Mouse (Mus musculus) cortical plate, adult 2 months (tissue): ENCODE results near the gene Rreb1. TPM values are rescaled to one million over a fixed set of nuclear protein-coding genes. Genes with fewer than 3 reads are reported as not detected.
A peak's percentile ranks its signal among the peaks of the same experiment; 100 is the strongest.

Source experiments
- H3K27ac ChIP-seq: fragments of 200-500 bp; 2 replicates; pipeline ENCODE4 v1.5.1; 2012; ENCODE audit warnings: low read length, control low read depth, inconsistent platforms; ENCODE audit not compliant: insufficient read depth
- H3K4me1 ChIP-seq: fragments of 200-500 bp; 2 replicates; pipeline ENCODE4 v1.6.1; 2011; ENCODE audit warnings: low read length; ENCODE audit not compliant: control insufficient read depth, insufficient read depth
- H3K4me3 ChIP-seq: fragments of 200-500 bp; 2 replicates; pipeline ENCODE4 v1.5.1; 2011; ENCODE audit warnings: mild to moderate bottlenecking, low read length, control low read depth; ENCODE audit not compliant: insufficient read depth
- CTCF ChIP-seq: fragments of 200-500 bp; IDR thresholded peaks from 2 replicates; pipeline ENCODE4 v1.5.1; 2011; ENCODE audit warnings: mild to moderate bottlenecking, control low read depth, low read length; ENCODE audit not compliant: insufficient read depth; ENCODE audit errors: extremely low read depth
- POLR2A ChIP-seq: fragments of 200-500 bp; IDR thresholded peaks from 2 replicates; pipeline ENCODE4 v1.6.1; 2011; ENCODE audit warnings: mild to moderate bottlenecking, low read length, control low read depth; ENCODE audit not compliant: insufficient read depth; ENCODE audit errors: extremely low read depth
- polyA plus RNA-seq: library from polyadenylated mRNA; depleted of rRNA; stranded (reverse); fragments of >200 nt; gene quantifications from 2 replicates; pipeline ENCODE4 v1.2.3, GENCODE M21; 2012

Rreb1 gene
- polyA plus RNA-seq, 1 experiment, result 32.0 TPM

GRCm38 (mm10) chr13:37963354-37964007 lies 185.3 kb downstream of the Rreb1 start:
- Histone ChIP-seq H3K4me3 (no peak overlapping the region), H3K4me1 (peaks cover 2% of the 10 kb centered on the region; the same call in 1 of the 2 replicates), H3K27ac (no peak overlapping the region)
- no peak for TF ChIP-seq POLR2A
- peak; percentile 68 for TF ChIP-seq CTCF

GRCm38 (mm10) chr13:37964128-37965087 lies 186.2 kb downstream of the Rreb1 start:
- TF ChIP-seq POLR2A, result no peak
- no peak for TF ChIP-seq CTCF
- no peak overlapping the region for H3K4me3 ChIP-seq

DNA sequence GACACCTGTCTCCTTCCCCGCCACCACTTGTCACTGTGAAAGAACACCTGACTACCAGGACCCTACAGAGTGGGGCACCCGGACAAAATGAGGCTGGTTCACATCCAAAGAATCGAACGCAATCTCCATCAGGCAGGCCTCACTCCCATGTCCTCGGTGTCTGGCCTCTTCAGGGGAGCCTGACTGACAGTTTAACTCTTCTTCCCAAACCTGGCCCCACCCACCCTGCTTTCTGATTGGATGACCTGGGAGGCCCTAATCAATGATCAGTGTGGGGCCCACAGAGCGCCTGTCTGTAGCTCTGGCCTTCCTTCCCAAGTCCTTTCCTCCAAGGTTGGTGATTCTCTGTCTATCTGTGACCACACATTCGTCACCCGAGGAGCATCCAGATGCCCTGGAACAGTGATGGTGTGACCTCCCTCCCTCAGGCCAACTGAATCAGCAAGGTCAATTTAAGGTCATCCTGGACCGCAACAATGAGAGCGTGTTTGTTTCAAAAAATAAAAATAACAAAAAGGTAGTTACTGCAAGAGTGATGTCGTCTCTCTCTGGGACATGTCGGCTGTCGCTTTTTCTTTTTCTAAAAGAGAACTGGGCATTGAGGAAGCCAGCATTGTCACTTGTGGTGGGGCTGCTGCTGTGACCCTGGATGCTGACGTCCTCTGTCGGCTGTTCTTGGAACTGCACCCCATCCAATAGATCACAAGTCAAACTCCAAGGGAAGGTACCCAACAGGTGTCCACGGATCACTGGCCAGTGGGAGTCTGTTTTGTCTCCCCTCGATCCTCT lies 187.1 kb downstream of the Rreb1 start:
- H3K27ac ChIP-seq, result no peak overlapping the region
- TF ChIP-seq POLR2A (no peak), CTCF (peak; percentile 16; the same call in 1 of the 2 replicates)

More at GRCm38 (mm10) chr13:37964128-37965087, 186.2 kb downstream of the Rreb1 start:
- Histone ChIP-seq H3K27ac (no peak overlapping the region), H3K4me1 (peaks cover 2% of the 10 kb centered on the region; the same call in 1 of the 2 replicates)

DNA sequence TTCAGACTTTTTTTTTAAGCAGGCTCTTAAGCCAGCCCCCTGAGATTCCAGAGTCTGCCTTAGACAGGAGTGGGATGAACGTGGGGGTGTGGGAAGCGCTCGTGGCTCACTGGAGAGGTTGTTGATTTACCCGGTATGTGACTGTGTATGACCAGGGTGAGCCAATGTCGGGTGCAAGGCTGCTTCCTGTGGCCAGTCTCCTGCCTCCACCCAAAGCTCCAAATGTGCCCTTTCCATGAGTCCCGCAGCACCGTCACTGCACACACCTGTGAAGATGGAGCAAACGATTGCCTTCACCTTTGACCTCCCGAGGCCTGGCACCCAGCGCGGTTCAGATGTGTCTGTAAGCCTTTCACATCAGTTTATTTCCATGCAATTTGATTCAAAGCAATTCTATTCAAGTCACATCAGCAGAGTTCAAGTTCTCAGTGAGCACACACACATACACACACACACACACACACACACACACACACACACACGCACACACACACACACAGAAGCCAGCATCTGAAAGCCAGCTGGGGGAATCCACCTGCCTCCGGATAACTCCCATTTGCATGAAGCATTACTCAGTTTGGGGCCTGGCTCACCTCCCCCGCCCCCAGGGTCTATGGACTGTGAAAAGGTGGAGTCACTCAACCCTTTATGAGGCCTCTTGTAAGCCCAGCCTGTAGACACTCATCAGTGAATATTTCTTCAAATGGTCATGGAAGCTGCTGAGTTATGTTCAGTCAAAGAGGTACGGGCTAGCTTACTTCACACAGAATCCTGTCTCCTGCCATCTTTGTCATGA lies 188.3 kb downstream of the Rreb1 start:
- H3K4me3 ChIP-seq, result no peak overlapping the region
- no peak for TF ChIP-seq POLR2A
- TF ChIP-seq CTCF, result no peak
- H3K4me1 ChIP-seq, result peaks cover 2% of the 10 kb centered on the region; the same call in 1 of the 2 replicates
- no peak overlapping the region for H3K27ac ChIP-seq

More for the DNA sequence above, 187.1 kb downstream of the Rreb1 start:
- H3K4me1 ChIP-seq, result peaks cover 2% of the 10 kb centered on the region; the same call in 1 of the 2 replicates
- no peak overlapping the region for H3K4me3 ChIP-seq

DNA sequence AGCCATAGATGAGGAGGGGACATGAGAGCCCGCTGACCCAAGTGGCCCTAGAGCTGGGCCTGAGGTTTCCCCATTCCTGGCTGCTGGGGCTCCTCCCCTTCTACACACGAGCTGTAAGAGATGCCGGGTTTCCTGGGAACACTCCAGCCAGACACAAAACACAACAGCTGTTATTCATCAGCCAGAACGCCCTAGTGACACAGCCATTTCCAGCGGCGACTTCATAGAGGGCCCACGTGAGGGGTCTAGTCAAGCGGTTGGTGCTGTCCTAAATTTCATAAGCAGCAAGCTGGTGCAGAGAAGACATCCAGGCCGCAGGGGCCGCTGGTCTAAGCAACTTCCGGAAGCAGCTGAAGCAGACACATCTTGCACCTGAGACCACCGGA lies 188.8 kb downstream of the Rreb1 start:
- Histone ChIP-seq H3K4me3 (no peak overlapping the region), H3K27ac (no peak overlapping the region), H3K4me1 (peaks cover 2% of the 10 kb centered on the region; the same call in 1 of the 2 replicates)
- no peak for TF ChIP-seq CTCF
- no peak for TF ChIP-seq POLR2A

DNA sequence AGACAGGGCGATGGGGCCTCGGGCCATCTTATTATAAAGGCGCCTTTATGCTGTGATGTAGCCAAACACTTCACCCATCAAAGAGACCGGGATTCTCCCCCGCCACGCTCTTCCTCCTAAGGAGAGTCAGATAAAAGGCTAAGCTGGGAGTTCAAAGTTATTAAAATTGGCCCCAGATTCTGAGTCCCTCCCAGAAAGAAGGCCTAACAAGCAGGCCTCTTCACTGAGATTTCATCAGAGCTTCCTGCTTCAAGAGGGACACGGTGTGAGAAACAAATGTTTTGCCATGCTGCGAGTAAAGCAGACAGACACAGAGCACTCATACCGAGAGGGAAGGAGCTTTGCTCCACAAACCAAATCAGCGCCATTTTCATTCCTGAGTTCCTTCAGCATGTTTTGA lies 189.4 kb downstream of the Rreb1 start:
- TF ChIP-seq CTCF (no peak), POLR2A (no peak)
- Histone ChIP-seq H3K4me1 (peaks cover 2% of the 10 kb centered on the region; the same call in 1 of the 2 replicates), H3K4me3 (no peak overlapping the region), H3K27ac (no peak overlapping the region)

- TF ChIP-seq POLR2A, result no peak
- TF ChIP-seq CTCF, result peak; percentile 86
- Histone ChIP-seq H3K4me1 (no peaks in the 10 kb centered on the region; the same call in 1 of the 2 replicates), H3K4me3 (no peak overlapping the region), H3K27ac (no peak overlapping the region)
These were observed 191.1 kb downstream of the Rreb1 start for GRCm38 (mm10) chr13:37969337-37969736.

DNA sequence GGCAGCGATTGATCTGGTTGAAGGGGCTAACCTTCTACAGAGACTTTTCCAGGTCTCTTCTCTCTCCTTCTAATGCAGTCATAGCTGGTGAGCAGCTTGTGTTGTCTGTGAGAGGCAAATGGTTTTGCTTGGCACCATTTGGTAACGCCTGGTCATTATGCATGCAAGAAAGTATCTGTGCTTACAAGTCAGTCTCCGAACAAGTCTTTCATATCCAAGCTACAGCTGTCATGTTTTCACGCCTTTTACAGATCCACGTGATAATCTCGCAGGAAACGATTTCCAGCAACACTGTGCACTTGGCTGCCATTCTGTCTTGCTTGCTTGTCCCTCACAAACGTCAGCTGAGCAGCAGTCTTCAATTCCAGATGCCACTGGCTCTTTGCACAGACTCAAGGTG lies 191.8 kb downstream of the Rreb1 start:
- no peak for TF ChIP-seq CTCF
- TF ChIP-seq POLR2A, result no peak

More for the DNA sequence above, 191.8 kb downstream of the Rreb1 start:
- H3K4me3 ChIP-seq, result no peak overlapping the region
- no peak overlapping the region for H3K27ac ChIP-seq
- no peaks in the 10 kb centered on the region; the same call in 1 of the 2 replicates for H3K4me1 ChIP-seq
